Mouse (Mus musculus) 416B (cell line): ENCODE results near the gene Cdk13.
A peak's percentile ranks its signal among the peaks of the same experiment; 100 is the strongest.

ENCODE experiments used
- DNase-seq: peaks from one replicate; pipeline ENCODE4 v3.0.0; 2011; ENCODE audit warnings: low read depth

Gene Cdk13

GRCm38 (mm10) chr13:17804909-17805613, at the start of gene Cdk13:
Gene Cdk13 (minus strand): TSS chr13:17805097.
- peak; percentile 96 for DNase-seq

GRCm38 (mm10) chr13:17843336-17843735, 38.4 kb upstream of the Cdk13 start:
- DNase-seq: peak; percentile 49

GRCm38 (mm10) chr13:17842756-17843155, 37.9 kb upstream of the Cdk13 start:
- DNase-seq: no peak

- no peak for DNase-seq
Measured at GRCm38 (mm10) chr13:17839137-17839536, 34.2 kb upstream of the Cdk13 start.

- DNase-seq: peak; percentile 85
Measured at GRCm38 (mm10) chr13:17838484-17838851, 33.6 kb upstream of the Cdk13 start.

GRCm38 (mm10) chr13:17837610-17838483, 33.0 kb upstream of the Cdk13 start:
- peak; percentile 36 for DNase-seq

- DNase-seq: peak; percentile 25
Measured at GRCm38 (mm10) chr13:17836808-17837207, 31.9 kb upstream of the Cdk13 start.

- no peak for DNase-seq
Measured at GRCm38 (mm10) chr13:17832940-17833339, 28.0 kb upstream of the Cdk13 start.

GRCm38 (mm10) chr13:17817226-17817625, 12.3 kb upstream of the Cdk13 start:
- no peak for DNase-seq

- DNase-seq: no peak
Measured at GRCm38 (mm10) chr13:17805614-17805975, 698 bp upstream of the Cdk13 start.

GRCm38 (mm10) chr13:17804058-17804841, 647 bp downstream of the Cdk13 start:
- DNase-seq: no peak

GRCm38 (mm10) chr13:17803331-17804057, 1.4 kb downstream of the Cdk13 start:
- DNase-seq: peak; percentile 74

GRCm38 (mm10) chr13:17802880-17803279, 2.0 kb downstream of the Cdk13 start:
- no peak for DNase-seq

- no peak for DNase-seq
Measured at GRCm38 (mm10) chr13:17799735-17800134, 5.2 kb downstream of the Cdk13 start.

GRCm38 (mm10) chr13:17795757-17796456, 9.0 kb downstream of the Cdk13 start:
- DNase-seq: no peak

- no peak for DNase-seq
Measured at GRCm38 (mm10) chr13:17783643-17784042, 21.3 kb downstream of the Cdk13 start.

- no peak for DNase-seq
Measured at GRCm38 (mm10) chr13:17779923-17780322, 25.0 kb downstream of the Cdk13 start.

- DNase-seq: no peak
Measured at GRCm38 (mm10) chr13:17776303-17776702, 28.6 kb downstream of the Cdk13 start.

- peak; percentile 24 for DNase-seq
Measured at GRCm38 (mm10) chr13:17775364-17775763, 29.5 kb downstream of the Cdk13 start.

GRCm38 (mm10) chr13:17773112-17773511, 31.8 kb downstream of the Cdk13 start:
- peak; percentile 24 for DNase-seq

GRCm38 (mm10) chr13:17772574-17772973, 32.3 kb downstream of the Cdk13 start:
- DNase-seq: no peak
